Mouse (Mus musculus): ENCODE measurements at regions not wholly inside any gene's neighbourhood (a gene's known extent, or its start where the extent isn't known, plus 50 kb on each side); places are given as distances from the start of the nearest gene placed in this dataset.

DNA sequence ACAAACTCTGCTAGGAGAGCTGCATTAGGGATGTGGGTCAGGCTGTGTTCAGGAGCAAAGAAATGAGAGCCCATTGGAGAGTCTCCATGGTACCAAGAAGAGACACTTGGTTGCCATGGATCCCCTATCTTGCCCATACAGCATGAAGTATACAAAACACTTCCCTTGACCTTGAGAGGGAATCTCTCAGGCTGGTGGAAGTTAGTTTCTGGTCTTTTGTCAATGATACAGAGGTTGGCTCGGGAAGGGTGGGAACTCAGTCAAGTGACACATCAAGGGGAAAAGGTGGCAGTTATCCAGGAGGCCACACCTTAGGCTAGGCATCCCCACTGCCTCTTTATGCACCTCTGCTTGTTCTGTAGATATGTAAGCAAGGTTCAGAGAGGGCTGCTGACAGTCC, 116.6 kb upstream of the Slit3 start:
- TF ChIP-seq POLR2A (IDR thresholded peaks at IDR 0.05; ENCODE audit: borderline replicate concordance, insufficient read depth, low read length) (no peak), CTCF (IDR thresholded peaks at IDR 0.05; ENCODE audit: borderline replicate concordance, insufficient read depth, low read depth, low read length) (no peak)
